Mouse (Mus musculus): Measurements from ENCODE around the gene Cdk8.
A peak's percentile ranks its signal among the peaks of the same experiment; 100 is the strongest.

Gene Cdk8

GRCm38 (mm10) chr5:146281241-146281818 lies 50.3 kb downstream of the Cdk8 start:
- DNase-seq (ENCODE audit: low spot score in 2 of 2): no peak

DNA sequence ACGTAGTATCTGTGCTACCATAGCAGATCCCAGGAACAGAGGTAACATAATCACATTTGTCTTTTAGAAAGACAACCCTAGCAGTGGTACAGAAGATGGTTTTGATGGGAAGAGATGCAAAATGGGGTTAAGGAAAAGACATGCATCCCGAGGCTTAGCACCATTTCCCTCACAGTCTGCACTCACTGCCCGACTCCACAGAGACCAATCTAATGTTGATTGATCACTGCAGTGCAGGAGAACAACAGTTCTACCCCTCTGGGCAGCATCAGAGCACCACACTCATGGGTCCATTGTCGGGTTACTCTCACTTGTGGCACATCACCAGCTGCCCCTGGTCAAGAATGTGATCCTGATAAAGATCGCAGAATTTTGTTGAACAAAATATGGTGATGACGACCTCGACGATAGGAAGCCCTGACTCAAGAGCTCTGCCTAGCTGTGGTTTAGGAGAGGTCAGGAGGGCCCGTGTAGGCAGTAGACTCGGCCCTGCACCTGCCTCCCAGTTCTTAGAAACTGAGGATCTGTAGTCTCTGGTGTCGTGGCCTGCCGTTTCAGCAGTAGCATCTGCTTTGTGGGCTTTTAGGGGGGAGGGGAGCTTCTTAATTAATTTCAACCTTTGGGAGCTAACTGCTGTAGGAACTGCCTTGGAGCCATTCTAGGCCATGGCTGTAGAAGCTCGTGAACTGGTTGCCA lies 51.0 kb downstream of the Cdk8 start:
- no peak for DNase-seq (ENCODE audit: low spot score in 2 of 2)

GRCm38 (mm10) chr5:146283899-146284298 lies 52.9 kb downstream of the Cdk8 start:
- no peak for DNase-seq (ENCODE audit: low spot score in 2 of 2)

DNA sequence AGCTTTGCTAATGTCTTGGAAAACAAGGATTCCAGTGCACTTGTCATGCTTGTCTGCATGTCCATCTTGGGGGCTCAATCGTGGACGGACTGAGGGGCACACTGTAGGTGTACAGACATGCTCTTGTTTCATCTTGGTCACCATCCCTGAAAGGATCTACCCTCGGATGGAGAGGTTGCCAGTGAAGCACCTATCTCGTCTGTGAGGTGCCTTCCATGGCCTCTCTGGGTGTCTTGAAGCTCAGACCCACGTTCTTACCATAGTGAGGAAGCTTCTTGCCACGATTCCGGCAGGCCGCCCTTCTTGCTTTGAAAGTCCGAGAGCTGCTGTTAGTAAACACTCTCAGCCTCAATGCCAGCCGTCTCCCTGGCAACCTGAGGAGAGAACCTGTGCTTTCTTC lies 56.4 kb downstream of the Cdk8 start:
- DNase-seq (ENCODE audit: low spot score in 2 of 2): no peak

DNA sequence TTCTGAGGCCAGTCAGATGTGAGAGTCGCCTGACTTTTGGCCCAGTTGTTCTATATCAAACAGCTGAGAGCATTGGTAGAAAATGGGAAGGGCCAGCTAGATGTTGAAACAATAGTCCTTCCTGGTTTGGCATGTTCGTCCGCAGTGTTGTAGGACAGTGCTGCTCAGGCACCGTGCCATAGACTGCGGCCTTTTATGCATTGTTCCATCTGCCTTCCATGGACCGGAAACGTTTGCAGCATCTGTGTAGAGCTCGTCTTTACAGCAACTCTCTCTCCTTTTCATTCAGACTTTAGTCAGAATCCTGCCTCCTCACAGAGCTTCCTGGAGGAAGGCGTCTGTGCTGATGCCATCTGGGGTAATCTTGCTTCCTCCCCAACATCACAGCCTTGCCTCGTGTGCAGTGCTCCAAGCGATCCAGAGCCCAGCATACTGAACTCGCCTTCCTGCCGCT lies 57.0 kb downstream of the Cdk8 start:
- no peak for DNase-seq (ENCODE audit: low spot score in 2 of 2)

- no peak for DNase-seq (ENCODE audit: low spot score in 2 of 2)
These were observed 58.9 kb downstream of the Cdk8 start for GRCm38 (mm10) chr5:146289921-146290320.

DNA sequence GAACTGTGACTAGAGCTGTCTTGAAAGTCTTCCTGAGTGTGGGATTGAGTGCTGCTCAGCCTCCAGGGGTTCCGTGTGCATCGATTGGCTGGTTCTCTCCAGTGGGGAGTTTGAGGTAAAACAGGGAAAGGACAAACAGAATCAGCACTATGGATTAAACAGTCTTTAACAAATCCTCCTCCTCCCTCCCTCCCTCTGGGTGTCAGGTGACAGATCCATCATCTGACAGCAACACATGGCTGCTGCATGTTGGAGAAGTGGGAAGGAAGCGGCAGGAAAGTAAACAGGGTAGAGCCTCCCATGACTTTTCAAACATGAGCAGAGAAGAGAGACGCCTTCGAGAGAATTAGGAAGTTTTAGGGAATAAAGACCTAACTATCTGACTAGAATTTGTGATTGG lies 59.4 kb downstream of the Cdk8 start:
- no peak for DNase-seq (ENCODE audit: low spot score in 2 of 2)

DNA sequence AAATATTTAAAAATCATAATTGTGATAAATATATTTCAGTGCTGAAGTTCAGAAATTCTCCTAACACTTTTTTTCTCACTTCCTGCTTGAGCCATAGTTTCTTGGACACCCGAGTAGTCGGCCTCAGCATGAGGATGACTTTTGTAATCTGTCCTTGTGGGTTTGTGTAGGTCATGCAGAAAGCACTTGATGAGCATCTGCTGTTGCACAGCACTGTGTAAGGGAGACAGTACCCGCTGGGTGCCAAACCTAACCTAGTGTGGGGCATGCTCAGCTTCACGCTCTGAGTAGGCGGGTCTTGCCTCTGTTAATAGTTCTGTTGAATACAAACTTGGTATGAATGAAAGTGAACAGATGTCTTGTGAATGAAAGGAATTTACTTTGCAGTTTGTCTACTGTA lies 60.5 kb downstream of the Cdk8 start:
- DNase-seq (ENCODE audit: low spot score in 2 of 2): no peak

- DNase-seq (ENCODE audit: low spot score in 2 of 2): no peak
These were observed 62.1 kb downstream of the Cdk8 start for GRCm38 (mm10) chr5:146292896-146293680.

- DNase-seq (ENCODE audit: low spot score in 2 of 2): no peak
These were observed 63.1 kb downstream of the Cdk8 start for GRCm38 (mm10) chr5:146293919-146294700.

- no peak for DNase-seq (ENCODE audit: low spot score in 2 of 2)
These were observed 63.8 kb downstream of the Cdk8 start for GRCm38 (mm10) chr5:146294834-146295233.

DNA sequence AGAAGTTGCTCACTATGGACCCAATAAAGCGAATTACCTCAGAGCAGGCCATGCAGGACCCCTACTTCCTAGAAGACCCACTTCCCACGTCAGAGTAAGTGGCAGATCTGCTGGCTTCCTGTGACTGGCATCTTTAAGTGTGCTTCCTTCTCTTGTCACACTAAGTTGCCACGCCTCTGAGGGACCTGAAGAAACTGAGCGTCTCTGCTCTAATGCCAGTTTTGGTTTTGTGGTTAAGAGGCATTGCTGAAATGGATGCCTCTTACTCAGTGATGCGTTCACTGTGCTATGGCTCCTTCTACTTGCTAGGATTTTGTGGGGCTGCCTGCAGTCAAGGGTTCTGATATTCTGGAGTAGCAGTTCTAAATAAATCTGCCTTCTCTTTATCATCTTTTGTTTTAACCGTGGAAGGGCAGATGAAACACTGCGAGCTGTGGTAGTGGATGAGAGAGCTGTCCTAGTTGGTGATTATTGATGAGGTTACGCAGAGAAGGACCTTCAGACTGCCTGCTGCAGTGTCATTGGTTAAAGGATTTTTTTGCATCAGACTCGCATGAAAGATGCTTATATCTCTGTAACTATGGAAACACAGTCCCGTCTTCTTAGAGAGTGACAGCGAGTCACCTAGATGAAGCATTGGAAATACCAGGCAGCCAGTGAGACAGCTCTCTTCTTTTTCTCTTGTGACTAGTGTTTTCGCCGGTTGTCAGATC lies 67.9 kb downstream of the Cdk8 start:
- DNase-seq (ENCODE audit: low spot score in 2 of 2): no peak

DNA sequence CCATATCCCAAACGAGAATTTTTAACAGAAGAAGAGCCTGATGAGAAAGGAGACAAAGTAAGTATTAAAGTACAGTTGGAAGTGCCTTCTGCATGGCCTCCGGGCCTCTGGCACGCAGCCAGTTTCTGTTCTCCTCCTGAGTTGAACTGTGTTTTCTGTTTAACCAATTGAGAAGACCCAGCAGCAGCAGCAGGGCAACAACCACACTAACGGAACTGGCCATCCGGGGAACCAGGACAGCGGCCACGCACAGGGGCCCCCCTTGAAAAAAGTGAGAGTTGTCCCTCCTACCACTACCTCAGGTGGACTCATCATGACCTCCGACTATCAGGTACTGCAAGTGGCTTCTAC lies 68.5 kb downstream of the Cdk8 start:
- no peak for DNase-seq (ENCODE audit: low spot score in 2 of 2)

DNA sequence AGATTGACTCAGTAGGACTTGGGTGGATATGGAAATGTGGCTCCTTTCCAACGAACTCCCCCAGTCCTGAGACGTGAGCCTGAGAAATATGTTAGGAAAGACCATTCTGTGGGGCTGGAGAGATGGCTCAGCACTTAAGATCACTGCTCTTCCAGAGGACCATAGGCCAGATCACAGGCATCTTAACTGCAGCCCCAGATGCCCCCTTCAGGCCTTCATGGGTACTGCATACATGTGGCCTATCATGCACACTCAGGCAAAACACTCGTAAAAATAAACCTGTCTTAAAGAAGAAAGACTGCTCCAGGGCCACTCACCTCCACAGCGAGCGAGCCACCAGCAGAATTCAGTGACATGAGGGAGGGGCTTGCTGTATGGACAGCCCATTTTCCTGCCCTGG lies 72.4 kb downstream of the Cdk8 start:
- peak; percentile 45 to 48 for DNase-seq (ENCODE audit: low spot score in 2 of 2)

DNA sequence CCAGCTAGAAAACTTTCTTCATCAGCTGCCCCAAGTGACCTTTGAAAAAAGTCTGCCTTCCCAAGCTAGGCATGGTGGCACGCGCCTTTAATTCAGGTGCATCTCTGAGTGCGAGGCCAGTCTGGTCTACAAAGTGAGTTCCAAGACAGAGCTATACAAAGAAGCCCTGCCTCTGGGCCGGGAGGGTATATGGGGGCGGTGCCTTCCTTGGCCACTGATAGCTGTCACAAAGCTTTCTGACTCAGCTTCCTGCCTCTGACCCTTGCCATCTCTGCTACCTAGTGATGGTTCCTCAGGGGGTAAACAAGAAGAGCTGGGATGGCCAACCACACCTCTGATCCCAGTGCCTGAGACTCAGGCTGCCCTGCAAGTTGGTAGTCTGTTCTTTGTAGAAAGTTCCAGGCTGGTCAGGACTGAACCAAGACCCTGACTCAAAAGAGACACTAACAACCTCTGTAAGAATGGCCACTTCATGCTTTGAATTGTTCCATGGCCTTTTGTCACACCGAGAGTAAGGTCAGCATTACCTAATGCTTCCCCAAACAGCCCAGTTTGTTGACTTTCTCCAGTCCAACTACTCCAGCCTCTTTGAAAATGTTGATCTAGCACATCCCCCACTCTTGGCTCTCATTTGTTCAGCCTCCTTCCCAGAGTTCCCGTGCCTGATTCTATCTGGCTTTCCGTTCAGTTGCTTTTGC lies 76.2 kb downstream of the Cdk8 start:
- no peak for DNase-seq (ENCODE audit: low spot score in 2 of 2)

DNA sequence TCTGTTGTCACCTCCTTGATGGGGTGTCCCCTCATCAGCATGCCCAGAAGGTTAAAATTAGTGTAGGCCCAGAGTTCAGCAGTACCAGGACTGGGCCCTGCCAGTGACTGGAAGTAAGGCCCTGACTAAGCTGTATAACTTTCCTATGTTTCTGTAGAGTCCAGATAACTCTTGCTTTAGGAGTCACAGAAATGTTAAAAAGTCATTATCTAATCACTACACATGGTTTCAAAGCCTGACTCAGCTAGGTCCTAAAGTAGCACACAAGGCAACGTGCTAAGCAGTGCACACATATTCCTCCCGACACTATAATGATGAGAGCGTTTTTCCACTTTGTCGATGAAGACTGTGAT lies 76.7 kb downstream of the Cdk8 start:
- no peak for DNase-seq (ENCODE audit: low spot score in 2 of 2)

DNA sequence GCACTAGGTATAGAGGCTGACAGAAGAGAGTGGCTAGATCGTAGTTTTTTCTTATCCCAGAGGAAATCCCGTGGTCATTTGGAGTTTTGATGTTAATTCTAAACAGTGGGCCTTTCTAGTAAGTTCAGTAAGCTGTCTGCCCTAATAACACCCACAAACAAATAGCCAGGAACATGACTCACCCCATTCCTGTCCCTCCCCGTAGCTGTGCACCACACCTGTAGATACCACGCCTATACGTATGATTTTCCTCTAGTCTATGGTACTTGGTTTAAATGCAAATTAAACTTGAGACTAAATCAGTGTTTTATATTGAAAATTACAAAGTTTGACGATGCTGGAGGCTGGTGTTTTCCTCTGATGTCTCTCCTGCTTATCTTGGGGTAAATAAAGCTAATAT lies 83.5 kb downstream of the Cdk8 start:
- no peak for DNase-seq (ENCODE audit: low spot score in 2 of 2)

GRCm38 (mm10) chr5:146315268-146315921 lies 84.4 kb downstream of the Cdk8 start:
- no peak for DNase-seq (ENCODE audit: low spot score in 2 of 2)

DNA sequence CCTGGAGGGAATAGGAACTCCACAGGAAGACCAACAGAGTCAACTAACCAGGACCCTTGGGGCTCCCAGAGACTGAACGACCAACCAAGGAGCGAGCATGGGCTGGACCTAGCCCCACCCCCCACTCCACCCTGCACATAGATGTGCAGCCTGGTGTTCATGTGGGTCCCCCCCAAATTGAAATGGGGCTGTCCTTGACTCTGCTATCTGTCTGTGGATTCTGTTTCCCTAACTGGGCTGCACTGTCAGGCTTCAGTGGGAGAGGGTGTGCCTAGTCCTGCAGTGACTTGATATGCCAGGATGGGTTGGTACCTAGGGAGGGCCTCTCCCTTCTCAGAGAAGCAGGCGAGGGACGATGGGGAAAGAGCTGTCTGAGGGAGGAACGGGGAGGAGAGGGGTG lies 85.3 kb downstream of the Cdk8 start:
- DNase-seq (ENCODE audit: low spot score in 2 of 2): no peak

DNA sequence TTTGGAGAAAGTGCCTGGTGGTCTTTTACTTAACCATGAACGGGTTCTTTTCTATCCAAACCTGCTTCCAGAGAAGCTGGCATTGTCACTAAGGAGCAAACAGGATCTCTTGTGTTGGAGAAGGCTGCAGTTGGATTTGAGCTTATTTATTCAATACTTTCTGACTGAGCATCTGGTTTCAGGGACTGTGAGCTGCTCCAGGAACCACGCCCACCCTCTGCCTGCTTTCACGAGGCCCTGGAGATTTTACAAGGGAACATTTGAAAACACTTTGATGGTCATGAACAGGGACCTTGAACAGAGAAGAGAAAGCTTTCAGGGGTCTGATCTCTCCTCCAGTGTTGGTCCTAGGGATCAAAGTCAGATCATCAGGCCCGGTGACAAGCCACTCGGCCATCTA lies 87.0 kb downstream of the Cdk8 start:
- no peak for DNase-seq (ENCODE audit: low spot score in 2 of 2)

GRCm38 (mm10) chr5:146318461-146318860 lies 87.4 kb downstream of the Cdk8 start:
- DNase-seq (ENCODE audit: low spot score in 2 of 2): no peak
